Comparison of ENCODE assay signal across 30 mouse cellular contexts in the genomic region with DNA sequence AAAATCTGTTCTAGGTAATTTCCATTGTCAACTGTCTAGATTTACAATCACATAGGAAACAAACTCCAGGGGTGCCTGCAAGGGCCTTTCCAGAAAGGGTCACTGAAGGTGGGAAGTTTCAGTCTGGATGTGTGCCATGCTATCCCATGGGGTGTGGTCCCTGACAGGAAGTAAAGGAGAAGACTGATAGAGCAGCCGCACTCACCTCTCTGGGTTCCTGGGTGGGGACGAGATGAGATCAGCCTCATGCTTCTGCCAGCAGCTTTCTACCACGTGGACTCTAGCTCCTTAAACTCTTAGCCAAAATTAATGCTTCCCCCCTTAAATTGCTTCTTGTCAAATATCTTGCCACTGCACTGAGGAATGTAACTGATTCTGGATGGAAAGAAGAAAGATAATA.
"Had no signal": no experiment of that assay in that cellular context is flagged by ENCODE, and none has a peak within 500 bp of the region (broad histone marks: within the 10 kb centered on the region; RNA-seq: fewer than 3 reads in every experiment).

No protein-coding gene starts in this region.

- DNase-seq: heart, postnatal 10 days; heart, postnatal 14 days; heart, postnatal 36 days; heart, postnatal 4 days; kidney, adult 11 months; kidney, adult 18-20 months; kidney, adult 2 months; kidney, adult 8-10 months; kidney, adult 9 months; kidney, postnatal 10 days; kidney, postnatal 14 days; kidney, postnatal 25 days; kidney, postnatal 36 days; kidney, postnatal 4 days; layer of hippocampus, adult 9-11 months; layer of hippocampus, postnatal 36 days had no signal

- H3K27me3 ChIP-seq: heart, embryonic 12.5 days; heart, embryonic 13.5 days; heart, embryonic 15.5 days; hindbrain, embryonic 12.5 days; hindbrain, embryonic 13.5 days; hindbrain, embryonic 15.5 days; intestine, embryonic 15.5 days; kidney, embryonic 15.5 days had no signal

- H3K4me3 ChIP-seq: heart, embryonic 12.5 days; heart, embryonic 13.5 days; heart, embryonic 15.5 days; hindbrain, embryonic 10.5 days; hindbrain, embryonic 12.5 days; hindbrain, embryonic 13.5 days; hindbrain, embryonic 15.5 days; intestine, embryonic 15.5 days; kidney, embryonic 15.5 days; layer of hippocampus, adult 2 months; left cerebral cortex, adult 2 months had no signal

- H3K9me3 ChIP-seq: heart, embryonic 12.5 days; heart, embryonic 13.5 days; heart, embryonic 15.5 days; hindbrain, embryonic 10.5 days; hindbrain, embryonic 12.5 days; hindbrain, embryonic 13.5 days; hindbrain, embryonic 15.5 days; intestine, embryonic 15.5 days; kidney, embryonic 15.5 days had no signal

- H3K36me3 ChIP-seq: heart, embryonic 12.5 days; heart, embryonic 13.5 days; heart, embryonic 15.5 days; hindbrain, embryonic 10.5 days; hindbrain, embryonic 12.5 days; hindbrain, embryonic 13.5 days; hindbrain, embryonic 15.5 days; intestine, embryonic 15.5 days; kidney, embryonic 15.5 days had no signal

- H3K9ac ChIP-seq: heart, embryonic 12.5 days; heart, embryonic 13.5 days; heart, embryonic 15.5 days; hindbrain, embryonic 12.5 days; hindbrain, embryonic 13.5 days; hindbrain, embryonic 14.5 days; hindbrain, embryonic 15.5 days; intestine, embryonic 15.5 days; kidney, embryonic 15.5 days had no signal

- H3K27ac ChIP-seq: heart, embryonic 13.5 days; heart, embryonic 15.5 days; hindbrain, embryonic 10.5 days; hindbrain, embryonic 12.5 days; hindbrain, embryonic 13.5 days; hindbrain, embryonic 14.5 days; hindbrain, embryonic 15.5 days; hindbrain, postnatal 0 days; intestine, embryonic 15.5 days; kidney, embryonic 15.5 days; kidney, postnatal 0 days; layer of hippocampus, adult 2 months; left cerebral cortex, adult 2 months had no signal

- H3K4me1 ChIP-seq: heart, embryonic 12.5 days; heart, embryonic 13.5 days; heart, embryonic 15.5 days; intestine, embryonic 15.5 days; kidney, embryonic 15.5 days had no signal
